Mouse (Mus musculus): ENCODE data around the gene Sardh.

Sardh gene

DNA sequence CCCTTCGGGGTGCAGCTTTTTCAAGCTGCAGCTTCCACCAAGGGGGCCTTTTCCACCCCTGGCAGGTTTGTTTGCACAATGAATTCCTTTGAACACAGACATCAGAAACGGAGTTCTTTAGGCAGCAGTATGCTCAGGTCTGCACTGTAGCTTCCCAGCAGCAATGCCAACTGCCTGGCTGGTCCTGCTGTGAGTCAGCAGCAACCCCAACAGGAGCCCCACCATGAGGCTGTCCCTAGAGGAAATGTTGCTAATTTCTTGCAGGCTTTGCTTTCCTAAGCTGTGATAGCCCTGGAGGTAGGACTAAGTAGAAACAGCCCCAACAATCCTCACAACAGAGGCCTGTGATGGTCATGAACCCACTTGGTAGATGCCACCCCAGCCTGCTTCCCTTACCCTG, 81.1 kb downstream of the Sardh start:
- DNase-seq (ENCODE audit: low read depth) = no peak

DNA sequence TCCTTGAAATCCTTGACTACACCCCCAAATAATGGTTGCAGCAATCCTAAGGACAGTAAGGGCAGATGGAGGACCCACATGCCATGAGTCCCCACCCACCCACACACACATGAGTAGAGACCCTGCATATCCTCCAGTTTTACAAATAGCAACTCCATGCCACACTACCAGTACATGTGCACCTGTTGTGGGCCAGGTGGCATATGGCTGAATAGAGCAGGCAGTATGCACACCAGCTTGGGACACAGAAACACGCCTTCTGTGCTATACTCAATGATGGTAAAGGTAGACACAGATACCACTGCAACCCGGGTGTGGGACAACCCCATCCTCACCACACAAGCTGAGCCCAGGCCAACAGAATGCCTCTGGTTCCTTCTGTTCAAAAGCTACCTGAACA, 82.1 kb downstream of the Sardh start:
- no peak for DNase-seq (ENCODE audit: low read depth)

DNA sequence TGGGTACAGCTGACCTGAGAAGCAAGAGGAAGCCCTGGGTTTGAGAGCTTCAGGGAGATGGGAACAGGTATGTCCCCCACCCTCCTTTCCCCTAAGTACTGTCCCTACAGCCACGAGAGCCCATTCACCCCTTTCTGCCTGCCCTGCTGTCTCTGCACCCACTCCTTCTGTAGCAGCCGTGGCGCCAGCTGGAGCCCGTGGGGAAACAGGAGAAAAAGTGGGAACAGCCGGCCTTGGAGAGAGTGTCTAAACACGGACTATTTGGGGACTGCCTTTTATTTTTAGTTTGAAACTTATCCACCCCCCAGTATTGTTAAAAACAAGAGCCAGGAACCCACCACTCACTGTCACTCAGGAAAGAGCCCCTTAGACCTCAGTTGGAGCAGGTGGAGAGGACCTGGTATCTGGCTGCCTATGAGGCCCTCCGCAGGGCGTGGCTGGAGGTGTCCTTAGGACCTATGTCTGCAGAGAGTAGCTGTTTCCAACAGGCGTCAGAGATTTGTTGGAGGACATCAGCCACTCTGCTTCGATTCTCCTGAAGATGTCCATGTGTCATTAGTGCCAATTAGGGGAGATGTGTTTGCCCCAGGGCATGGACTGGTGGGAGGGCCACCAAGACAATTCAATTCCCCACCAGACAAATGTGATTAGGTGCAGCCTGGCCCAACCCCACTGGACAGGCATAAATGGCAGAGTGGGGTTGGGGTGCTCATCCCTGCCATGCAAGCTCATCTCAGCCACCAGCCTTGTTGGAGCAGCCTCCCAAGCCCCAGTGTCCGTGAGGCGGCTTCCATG, 83.1 kb downstream of the Sardh start, which contains the start of gene Dbh:
Gene Dbh, plus strand, starts transcription at position 438 of the 795 bp plus-strand sequence.
- no peak for DNase-seq (ENCODE audit: low read depth)

DNA sequence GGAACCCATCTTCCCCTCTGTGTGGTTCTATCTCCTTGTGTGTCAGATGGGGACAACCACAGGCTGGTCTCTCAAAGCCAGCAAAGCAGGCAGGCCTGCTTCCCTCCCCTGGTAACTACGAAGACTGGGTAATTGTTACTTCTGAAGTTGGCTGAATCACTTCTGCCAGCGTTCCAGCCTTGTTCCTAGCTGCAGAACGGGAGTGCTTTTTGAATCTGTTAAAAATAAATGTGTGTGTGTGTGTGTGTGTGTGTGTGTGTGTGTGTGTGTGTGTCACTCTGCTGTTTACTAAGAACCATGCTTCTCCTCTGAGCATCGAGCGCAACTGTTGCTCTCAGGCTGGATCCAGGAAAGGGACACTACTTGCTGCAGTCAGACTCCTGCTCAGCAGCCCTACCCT, 84.3 kb downstream of the Sardh start:
- no peak for DNase-seq (ENCODE audit: low read depth)

DNA sequence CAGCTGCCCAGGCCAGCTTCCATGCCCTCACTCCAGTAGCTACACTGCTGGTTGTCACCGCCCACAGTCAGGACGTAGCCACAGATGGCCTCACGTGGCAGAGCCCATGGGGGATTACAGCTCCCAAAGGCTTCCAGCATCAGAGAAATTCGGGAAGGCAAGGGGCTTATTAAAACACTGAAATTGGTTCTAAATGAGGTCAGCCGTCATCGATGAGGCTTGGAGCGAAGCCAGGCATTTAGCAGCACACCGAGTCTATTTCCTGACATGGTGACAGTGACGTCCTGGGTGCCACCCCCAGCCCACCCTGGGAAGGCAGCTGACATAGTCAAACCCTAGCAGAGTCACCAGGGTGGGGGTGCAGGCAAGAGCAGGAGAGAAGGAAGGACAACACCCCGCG, 85.5 kb downstream of the Sardh start:
- no peak for DNase-seq (ENCODE audit: low read depth)

DNA sequence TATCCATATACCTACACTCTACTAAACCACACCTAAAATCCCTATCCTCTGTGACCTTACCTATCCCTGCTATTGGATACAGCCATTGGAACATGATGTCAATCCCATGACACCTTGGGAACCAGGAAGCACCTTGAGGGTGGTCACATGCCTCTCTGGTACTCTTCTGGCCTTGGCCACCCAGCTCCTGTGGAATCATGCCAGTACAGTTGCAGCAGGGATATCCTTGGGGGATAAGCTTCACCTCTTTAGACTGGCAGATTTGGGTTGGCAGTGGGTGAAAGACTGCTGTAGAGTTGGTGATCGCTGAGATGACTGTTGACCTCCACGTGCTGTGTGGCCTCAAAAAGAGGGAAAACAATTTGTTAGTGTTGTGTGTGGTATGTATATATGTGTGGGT, 86.6 kb downstream of the Sardh start:
- DNase-seq (ENCODE audit: low read depth) = no peak

DNA sequence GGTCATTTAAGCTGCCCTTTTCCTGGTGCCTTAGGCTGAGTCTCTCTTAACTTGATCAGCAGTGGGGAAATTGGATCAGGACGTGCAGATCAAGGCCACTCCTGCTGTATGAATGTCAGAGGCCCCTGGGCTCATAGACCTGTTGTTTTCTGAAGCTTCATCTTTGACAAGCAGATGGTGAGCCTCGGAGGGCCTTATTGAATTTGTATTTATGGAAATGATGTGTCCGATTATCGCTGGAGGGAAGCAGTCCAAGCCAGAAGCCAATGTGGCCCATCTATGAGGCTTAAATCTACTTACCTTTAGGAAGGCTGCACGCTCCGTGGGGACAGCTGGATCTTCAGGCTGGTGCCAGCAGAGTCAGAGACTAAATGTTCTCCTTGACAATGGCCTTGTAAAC, 91.5 kb downstream of the Sardh start:
- no peak for DNase-seq (ENCODE audit: low read depth)

DNA sequence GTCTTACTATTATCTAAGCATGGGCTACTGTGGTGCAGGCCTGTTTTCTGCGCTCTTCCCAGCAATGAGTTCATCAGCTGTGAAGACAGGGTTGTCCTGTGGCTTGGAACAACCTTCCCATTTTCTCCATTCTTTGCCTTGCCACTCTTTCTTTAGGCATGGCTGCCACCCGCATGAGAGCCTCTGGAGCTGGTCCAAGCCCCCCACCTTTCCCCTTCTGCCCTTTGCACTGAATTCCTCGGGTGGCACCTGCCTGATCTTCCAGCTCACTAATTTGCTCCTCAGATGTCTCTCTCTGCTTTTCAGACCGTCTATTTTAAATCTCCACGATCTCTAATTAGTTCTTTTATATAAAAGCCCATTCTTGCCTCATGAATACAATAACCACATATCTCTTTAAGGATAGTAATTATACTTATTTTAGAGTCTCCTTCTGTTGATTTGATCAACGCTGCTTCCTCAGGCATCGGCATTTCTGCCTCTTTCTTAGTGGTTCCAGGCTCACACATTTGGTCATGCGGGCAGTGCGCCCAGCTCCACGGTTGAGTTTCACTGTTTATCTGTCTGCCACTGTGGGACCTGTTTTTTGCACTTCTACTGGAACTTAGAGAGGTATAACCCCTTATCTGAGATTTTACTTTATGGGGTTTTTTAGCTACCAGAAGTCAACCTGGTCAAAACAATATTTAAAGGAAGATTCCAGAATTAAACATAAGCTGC, 93.5 kb downstream of the Sardh start:
- no peak for DNase-seq (ENCODE audit: low read depth)

DNA sequence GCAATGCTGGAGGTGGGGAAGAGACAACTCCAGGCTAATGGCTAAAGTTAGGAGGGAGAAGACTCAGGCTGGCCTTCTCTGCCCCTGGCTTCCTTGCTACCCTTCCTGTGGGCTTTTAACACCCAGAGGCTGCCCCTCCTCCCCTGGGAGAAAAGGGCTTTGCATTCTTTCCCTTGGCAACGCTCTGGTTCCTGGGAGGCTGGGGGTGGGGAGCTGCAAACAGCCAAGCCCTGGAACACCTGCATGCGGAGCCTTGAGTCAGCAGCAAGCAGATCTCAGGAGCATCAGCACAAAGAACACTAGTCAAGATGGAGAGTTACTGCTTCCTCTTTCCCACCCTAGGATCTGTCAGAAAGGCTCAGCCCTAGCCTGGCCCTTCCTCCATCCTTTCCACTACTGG, 98.7 kb downstream of the Sardh start:
- no peak for DNase-seq (ENCODE audit: low read depth)

DNA sequence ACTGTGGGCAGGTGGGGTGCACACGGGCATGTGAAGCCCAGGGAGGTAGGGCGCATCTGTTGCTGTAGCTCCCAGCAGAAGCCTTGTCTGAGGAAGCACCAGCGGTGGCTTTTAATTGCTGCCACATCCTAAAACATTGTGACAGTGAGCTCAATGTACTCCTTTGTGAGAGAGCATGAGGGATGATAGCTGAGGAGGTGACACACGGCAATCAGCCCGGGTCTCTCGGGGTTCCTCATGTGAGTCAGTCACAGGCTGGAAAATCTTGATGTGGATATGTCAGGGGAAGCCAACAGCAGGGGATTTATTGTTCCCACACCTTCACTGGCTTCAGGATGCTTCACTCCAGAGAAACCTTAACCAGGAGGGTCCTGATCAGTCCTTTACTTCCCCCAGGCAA, 101.3 kb downstream of the Sardh start:
- DNase-seq (ENCODE audit: low read depth) = no peak

DNA sequence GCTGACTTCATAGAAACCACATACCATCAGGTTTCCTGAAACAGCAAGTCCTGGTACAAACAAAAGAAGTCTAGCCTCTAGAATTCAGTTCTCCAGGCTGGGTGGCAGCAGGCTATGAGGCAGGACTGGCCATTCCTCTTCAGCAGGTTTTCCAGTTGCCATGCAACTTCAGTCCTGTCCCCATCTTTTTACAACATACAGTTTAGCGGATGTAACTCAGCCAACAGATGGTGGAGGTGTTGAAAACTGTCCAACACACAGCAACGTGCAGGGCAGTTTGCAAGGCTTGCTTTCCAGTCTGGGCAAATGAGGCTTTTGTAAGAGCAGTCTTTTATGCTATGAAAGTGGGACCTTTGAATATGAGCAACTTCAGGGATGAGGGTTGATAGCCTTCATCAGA, 103.2 kb downstream of the Sardh start:
- no peak for DNase-seq (ENCODE audit: low read depth)

DNA sequence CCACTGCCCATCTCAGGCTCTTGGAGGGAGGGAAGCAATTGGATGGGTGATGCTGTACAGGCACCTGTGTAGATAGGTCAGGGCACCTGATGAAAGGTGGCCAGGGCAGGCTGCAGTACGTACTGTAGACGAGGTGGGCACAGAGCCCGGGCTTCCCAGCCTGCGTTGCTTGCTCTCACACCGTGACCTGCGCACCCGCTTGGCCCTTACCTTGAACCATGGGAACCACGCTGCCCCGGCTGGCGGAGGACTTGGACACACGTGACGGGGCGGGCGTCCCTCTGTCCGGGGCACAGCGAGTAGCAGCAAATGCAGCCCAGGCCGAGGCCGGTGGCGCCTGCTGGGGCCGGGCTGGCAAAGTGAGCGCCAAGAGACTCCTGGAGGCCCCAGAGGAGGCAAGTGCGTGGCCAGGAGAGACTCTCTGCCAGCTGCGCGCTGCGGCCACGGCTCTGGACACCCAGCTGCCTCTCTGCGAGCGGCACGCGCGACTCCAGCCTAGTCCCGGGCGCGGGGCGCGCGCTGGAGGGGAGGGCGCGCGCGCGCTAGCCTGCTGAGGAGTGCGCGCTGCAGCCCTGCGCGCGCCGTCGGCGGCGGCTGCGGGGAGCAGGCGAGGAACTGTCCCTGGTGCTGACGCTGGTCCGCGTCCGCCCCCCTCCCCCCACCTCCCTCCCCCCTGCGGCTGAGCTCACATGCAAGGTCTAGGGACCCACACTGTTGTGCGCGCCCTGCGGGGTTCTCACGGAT, 106.0 kb downstream of the Sardh start, which contains the start of gene Fam163b:
Gene Fam163b, minus strand, starts transcription at position 542 of the 744 bp plus-strand sequence.
- DNase-seq (ENCODE audit: low read depth) = no peak

All from 416B (cell line).